Mouse (Mus musculus): ENCODE data around the gene Gm5089. TPM values are rescaled to one million over a fixed set of nuclear protein-coding genes. Genes with fewer than 3 reads are reported as not detected.

Gene Gm5089
- total RNA-seq, 2 experiments from 2014 or later, result not detected

- no peak for DNase-seq
Observed at GRCm38 (mm10) chr14:122386281-122387130, 64.4 kb downstream of the Gm5089 start.

DNA sequence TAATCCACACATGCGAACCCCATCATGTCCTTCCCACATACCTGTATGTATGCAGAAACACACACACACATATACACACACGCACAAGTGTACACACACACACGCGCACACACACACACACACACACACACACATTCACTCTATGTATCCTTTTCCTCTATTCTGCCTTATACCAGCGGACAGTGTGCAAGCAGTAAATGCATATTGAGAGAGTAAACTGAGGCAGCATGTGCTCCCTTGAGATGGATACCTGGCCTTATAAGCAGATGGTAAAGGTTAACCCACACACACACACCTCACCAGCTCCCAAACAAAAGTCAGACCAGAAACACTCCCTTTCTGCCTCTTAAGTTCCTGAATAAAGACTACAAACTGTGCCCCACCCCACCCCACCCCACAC is 65.2 kb downstream of the Gm5089 start:
- no peak for DNase-seq

DNA sequence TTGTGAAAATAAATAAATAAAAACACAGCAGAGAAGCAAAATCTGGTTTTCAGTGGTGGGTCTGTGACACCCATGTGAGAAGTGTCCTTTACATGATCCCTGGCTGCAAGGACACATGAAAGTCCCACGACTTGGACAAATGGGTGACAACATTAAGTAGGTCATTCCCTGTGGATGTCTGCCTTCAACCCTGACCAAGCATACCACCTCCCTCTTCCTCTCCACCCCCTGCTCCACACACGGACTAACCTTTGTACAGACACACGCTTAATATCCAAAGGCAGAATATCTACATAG is 65.7 kb downstream of the Gm5089 start:
- no peak for DNase-seq

Other genes with a start within 250 kb of the Gm5089 start
- not detected for gene Zic5, start 14.6 kb upstream of the Gm5089 start, total RNA-seq (2021)
- under 1 TPM; 0.15 to 0.21 TPM for gene Zic2, start 24.3 kb upstream of the Gm5089 start, total RNA-seq (2021)
- not detected for gene Gm10837, start 39.5 kb upstream of the Gm5089 start, total RNA-seq (2021)
- 100 to 1,000 TPM; 167 to 170 TPM for gene Pcca, start 83.2 kb upstream of the Gm5089 start, total RNA-seq (2021)

Data from adrenal gland, postnatal 10 days (tissue).